Mouse (Mus musculus): ENCODE measurements around the gene Arhgdig.

The Arhgdig gene

GRCm38 (mm10) chr17:26207686-26208085 lies at the start of gene Arhgdig:
Gene Arhgdig (minus strand): TSS chr17:26207786.
- no peak for DNase-seq (ENCODE audit: extremely low spot score)

GRCm38 (mm10) chr17:26255313-26255712 lies 47.7 kb upstream of the Arhgdig start:
- no peak for DNase-seq (ENCODE audit: extremely low spot score)

GRCm38 (mm10) chr17:26253399-26253798 lies 45.8 kb upstream of the Arhgdig start:
- no peak for DNase-seq (ENCODE audit: extremely low spot score)

GRCm38 (mm10) chr17:26252539-26253251 lies 45.1 kb upstream of the Arhgdig start, which contains the start of gene Luc7l:
Gene Luc7l (plus strand): TSS chr17:26252896.
- DNase-seq (ENCODE audit: extremely low spot score) = peak; percentile 94

DNA sequence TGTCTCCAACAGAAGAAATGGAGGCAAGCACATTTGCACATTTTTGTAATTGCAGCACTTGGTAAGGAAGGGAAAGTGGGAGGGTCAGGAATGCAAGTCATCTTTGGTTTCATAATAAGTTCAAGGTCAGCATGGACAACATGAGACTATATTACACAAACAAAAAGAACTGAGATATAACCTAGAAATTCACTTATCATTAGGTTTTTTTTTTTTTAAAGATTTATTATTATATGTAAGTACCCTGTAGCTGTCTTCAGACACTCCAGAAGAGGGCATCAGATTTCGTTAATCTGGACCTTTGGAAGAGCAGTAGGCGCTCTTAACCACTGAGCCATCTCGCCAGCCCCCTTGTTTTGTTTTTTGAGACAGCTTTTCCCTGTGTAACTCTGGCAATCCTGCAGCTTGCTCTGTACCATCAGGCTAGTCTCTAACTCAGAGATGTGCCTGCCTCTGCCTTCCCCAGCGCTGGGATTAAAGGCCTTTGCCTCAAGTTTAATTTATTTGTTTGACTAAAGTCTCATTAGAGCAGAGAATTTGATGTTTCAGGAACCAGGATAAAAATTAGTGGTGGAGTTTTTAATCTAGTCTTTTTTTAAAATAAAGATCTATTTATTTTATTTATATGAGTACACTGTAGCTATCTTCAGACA lies 44.4 kb upstream of the Arhgdig start:
- DNase-seq (ENCODE audit: extremely low spot score) = no peak

DNA sequence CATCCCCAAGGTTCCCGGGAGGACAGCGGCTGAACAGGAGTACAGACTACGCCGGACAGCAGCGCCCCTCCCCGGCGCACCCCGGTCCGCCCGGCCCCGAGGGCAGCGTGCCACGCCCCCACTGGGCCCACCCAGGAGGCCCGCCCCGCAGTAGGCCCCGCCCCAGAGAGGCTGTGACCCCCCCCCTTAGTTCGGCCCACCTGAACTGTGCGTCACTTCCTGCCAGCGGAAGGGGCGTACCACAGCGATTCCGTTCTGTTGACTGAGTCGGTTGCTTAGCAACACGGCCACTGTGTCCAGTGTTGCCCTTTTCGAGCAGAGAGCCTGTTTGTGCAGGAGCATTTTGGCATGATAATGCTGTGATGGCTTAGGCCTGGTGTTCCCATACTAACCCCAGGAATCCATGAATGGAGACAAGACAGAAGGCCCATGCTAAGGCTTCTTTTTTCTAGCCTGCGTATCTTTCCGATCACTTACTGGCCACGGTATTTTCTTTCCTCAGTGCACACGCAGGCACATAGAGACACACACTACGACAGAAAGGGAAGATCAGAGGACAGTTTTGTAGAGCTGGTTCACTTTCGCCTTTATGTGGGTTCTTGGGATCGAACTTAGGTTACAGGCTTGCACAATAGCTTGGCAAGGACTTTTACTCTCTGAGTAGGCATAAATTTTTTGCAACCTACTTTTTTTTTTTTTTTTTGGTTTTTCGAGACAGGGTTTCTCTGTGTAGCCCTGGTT lies 36.7 kb upstream of the Arhgdig start, which contains the start of gene Fam234a:
Fam234a (minus strand) TSS at position 142 of the 741 bp plus-strand sequence.
- peak; percentile 97 for DNase-seq (ENCODE audit: extremely low spot score)

- no peak for DNase-seq (ENCODE audit: extremely low spot score)
These were observed 36.0 kb upstream of the Arhgdig start for GRCm38 (mm10) chr17:26243471-26244100.

DNA sequence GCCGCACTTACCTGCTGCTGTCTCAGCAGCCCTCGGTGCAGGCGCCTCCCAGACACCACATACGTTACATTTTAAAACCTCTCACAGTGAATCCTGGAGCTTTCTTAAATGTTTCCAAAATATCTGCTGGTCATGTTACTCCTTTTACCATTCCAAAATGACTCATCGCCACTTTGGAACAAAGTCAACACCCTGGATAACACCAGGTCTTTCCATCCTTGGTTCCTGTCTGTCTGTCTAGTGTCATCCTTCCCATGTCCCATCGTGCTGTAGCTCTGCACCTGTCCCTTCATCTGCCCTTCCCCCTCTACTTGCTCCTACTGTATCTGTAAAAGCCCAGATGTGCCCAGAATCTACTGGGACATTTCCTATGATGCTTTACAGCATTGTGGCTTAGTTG lies 33.4 kb upstream of the Arhgdig start:
- DNase-seq (ENCODE audit: extremely low spot score) = no peak

GRCm38 (mm10) chr17:26240120-26240790 lies 32.7 kb upstream of the Arhgdig start:
- DNase-seq (ENCODE audit: extremely low spot score) = no peak

GRCm38 (mm10) chr17:26239551-26239950 lies 32.0 kb upstream of the Arhgdig start:
- DNase-seq (ENCODE audit: extremely low spot score) = no peak

- DNase-seq (ENCODE audit: extremely low spot score) = no peak
These were observed 30.1 kb upstream of the Arhgdig start for GRCm38 (mm10) chr17:26237667-26238066.

- no peak for DNase-seq (ENCODE audit: extremely low spot score)
These were observed 27.7 kb upstream of the Arhgdig start for GRCm38 (mm10) chr17:26235077-26235815.

DNA sequence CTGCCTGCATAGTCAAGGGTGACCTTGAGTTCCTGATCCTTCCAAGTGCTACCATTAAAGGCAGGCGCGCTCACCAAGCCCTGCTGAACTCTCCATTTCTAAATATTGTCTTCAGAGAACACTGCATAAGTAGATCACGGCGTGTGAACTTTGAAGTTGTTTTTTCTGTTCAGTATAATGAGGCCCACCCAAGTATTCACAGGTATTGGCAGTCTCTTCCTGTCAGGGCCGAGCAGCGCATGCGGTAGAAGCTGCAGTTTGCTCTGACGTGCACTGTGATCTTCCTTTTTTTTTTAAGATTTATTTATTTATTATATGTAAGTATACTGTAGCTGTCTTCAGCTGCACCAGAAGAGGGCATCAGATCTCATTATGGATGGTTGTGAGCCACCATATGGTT lies 26.8 kb upstream of the Arhgdig start:
- no peak for DNase-seq (ENCODE audit: extremely low spot score)

DNA sequence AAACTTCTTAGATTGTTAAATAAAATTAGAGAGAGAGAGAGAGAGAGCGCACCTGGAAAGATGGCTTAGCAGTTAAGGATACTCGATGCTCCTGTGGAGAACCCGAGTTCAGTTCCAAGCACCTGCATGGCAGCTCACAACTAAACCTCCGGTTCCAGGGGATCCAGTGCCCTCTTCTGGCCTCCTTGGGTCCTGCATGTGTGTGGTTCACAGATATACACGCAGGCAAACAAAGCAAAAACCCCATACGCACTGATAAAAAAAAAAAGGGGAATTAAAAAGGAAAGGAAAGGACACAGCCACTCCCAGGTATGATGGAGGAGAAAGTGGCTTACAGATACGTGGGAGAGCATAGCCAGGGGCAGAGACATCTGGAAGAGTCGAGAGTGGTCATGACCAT lies 25.3 kb upstream of the Arhgdig start:
- DNase-seq (ENCODE audit: extremely low spot score) = no peak

DNA sequence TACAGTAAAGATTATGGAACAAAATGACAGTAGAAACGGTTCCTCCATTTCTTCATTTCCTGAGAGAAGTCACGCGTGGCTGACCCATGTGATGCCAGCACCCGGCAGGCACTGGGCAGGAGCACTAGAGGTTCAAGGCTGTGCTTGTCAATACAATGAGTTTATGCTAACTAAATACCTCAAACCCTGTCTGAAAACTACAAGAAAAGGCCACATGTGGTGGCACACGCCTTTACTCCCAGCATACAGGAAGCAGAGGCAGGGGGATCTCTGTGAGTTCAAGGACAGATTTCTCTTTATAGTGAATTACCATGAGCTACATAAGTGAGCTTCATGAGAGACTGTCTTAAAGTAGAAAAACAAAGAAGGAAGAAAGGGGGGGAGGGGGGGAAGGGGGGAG lies 23.6 kb upstream of the Arhgdig start:
- no peak for DNase-seq (ENCODE audit: extremely low spot score)

DNA sequence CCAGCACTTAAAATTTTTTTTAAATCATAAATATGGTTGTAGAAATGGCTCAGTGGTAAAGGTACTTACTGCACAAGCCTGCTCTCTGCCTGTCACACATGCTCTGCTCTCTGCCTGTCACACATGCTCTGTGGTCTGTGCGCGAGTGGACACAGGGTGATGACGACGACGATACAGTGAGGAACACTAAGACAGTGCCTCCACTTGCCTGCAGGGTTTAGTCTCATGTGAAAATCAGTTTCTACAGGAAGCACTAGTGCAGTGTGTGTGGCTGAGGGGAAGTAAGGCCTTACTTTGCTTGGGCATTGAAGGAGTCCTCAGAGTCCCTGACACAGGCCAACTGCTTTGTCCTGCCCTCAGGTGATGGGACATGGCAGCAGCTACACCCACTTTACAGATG lies 22.2 kb upstream of the Arhgdig start:
- DNase-seq (ENCODE audit: extremely low spot score) = no peak

- no peak for DNase-seq (ENCODE audit: extremely low spot score)
These were observed 17.6 kb upstream of the Arhgdig start for GRCm38 (mm10) chr17:26225150-26225549.

DNA sequence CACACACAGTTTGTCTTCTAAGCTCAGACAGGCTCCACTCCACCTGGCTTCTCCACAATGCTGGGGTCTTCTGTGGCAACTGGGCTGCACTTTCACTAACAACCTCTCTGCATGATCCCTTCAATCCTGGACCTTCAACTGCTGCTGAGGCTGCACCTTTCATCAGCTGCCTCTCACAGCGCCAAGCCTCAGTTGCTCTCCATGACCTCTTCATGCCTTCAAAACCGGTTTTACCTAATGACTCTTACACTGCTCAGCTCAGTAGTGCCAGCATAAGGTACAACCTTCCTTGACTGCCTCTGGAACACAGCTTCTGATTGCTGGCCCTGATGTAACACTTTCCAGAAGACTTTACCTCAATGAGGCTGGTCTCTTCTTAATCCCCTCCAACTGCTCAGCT lies 13.9 kb upstream of the Arhgdig start:
- no peak for DNase-seq (ENCODE audit: extremely low spot score)

DNA sequence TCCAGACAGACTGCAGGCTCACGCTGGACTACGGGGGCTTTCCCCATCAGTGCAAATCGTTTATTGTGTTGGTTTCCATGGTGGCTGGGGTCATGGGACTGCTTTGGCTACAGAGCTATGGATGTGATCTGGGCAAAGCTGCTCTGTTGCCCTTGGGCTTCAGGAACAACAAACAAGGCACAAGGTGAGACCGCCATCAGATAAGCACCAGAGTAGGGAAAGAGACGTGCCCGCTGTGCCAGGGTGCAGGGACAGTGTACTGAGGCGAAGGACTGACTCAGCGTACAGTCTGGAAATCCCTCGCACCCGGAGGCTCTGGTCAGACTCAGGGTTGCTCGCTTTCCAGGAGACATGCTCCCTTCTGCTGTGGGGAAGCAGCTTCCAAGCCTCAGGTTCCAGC lies 5.1 kb upstream of the Arhgdig start:
- no peak for DNase-seq (ENCODE audit: extremely low spot score)

DNA sequence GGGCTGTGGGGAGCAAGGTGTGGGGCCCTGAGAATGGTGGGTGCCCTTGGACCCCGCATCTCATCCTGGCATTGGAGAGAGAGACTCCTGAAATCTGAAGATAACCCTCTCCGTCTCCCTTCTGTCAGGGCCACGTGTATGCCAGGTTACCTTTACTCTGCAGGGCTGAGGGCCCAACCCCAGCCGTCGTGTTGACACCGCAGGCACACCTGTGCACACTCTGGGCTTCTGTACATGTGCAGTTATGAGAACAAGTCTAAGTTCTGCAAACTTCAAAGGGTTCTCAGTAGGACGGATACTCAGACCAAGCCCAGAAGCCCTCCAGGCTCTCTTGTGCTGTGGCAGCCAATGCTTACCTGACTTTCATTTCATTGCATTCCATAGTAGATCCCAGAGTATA lies 4.7 kb upstream of the Arhgdig start:
- no peak for DNase-seq (ENCODE audit: extremely low spot score)

DNA sequence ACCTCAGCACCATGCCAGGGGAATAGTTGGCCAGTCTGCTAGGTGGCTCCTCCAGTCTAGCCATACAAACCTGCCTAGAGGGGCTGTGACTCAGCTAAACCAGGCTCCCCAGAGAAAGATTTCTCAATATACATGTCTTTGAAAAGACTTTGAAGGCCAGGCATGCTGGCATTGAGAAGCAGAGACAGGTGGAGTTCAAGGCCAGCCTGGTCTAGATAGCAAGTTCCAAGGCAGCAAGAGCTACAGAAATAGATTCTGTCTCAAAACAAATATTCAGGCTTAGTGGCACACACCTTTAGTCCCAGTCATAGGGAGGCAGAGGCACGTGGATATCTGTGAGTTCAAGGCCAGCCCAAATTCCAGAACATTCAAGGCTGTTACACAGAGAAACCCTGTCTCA lies 1.2 kb downstream of the Arhgdig start:
- DNase-seq (ENCODE audit: extremely low spot score) = no peak

Data from embryo, embryonic 9.5 days (tissue).